Mouse (Mus musculus) frontal cortex, postnatal 25 days (tissue): ENCODE measurements around the gene Gmeb1.
"Not testable (repeated sequence)": the region's sequence is repeated elsewhere in the genome, so short reads cannot be mapped to it uniquely, and the experiment has no call there.

Experiments
- DNase-seq, 2 experiments: peaks; one replicate each; pipeline ENCODE4 v3.0.0; 2022; ENCODE audit warnings: low spot score in 2 of 2

Gene Gmeb1

GRCm38 (mm10) chr4:132222001-132222400 lies 39.4 kb downstream of the Gmeb1 start:
- not testable (repeated sequence) for DNase-seq

GRCm38 (mm10) chr4:132218439-132218838 lies 43.0 kb downstream of the Gmeb1 start:
- DNase-seq: not testable (repeated sequence)

GRCm38 (mm10) chr4:132217781-132218180 lies 43.6 kb downstream of the Gmeb1 start:
- DNase-seq: no peak

- DNase-seq: no peak
These were observed 44.8 kb downstream of the Gmeb1 start for GRCm38 (mm10) chr4:132216602-132217001.

- no peak for DNase-seq
These were observed 46.6 kb downstream of the Gmeb1 start for GRCm38 (mm10) chr4:132214847-132215246.

GRCm38 (mm10) chr4:132211953-132212734 lies 49.3 kb downstream of the Gmeb1 start, which contains the start of gene Ythdf2:
TSS of gene Ythdf2 (minus strand) at chr4:132212303.
- peak; percentile 92 to 95 for DNase-seq

GRCm38 (mm10) chr4:132211091-132211942 lies 50.1 kb downstream of the Gmeb1 start:
- no peak for DNase-seq

GRCm38 (mm10) chr4:132210325-132210724 lies 51.1 kb downstream of the Gmeb1 start:
- DNase-seq: no peak

GRCm38 (mm10) chr4:132209299-132209698 lies 52.1 kb downstream of the Gmeb1 start:
- DNase-seq: no peak

GRCm38 (mm10) chr4:132207280-132207679 lies 54.1 kb downstream of the Gmeb1 start:
- no peak for DNase-seq

GRCm38 (mm10) chr4:132198771-132199170 lies 62.6 kb downstream of the Gmeb1 start:
- DNase-seq: no peak

GRCm38 (mm10) chr4:132198285-132198712 lies 63.1 kb downstream of the Gmeb1 start:
- DNase-seq: no peak

- no peak for DNase-seq
These were observed 66.4 kb downstream of the Gmeb1 start for GRCm38 (mm10) chr4:132194975-132195374.

- no peak for DNase-seq
These were observed 67.0 kb downstream of the Gmeb1 start for GRCm38 (mm10) chr4:132194373-132194772.

GRCm38 (mm10) chr4:132187826-132188401 lies 73.5 kb downstream of the Gmeb1 start:
- DNase-seq: no peak

- DNase-seq: no peak
These were observed 78.2 kb downstream of the Gmeb1 start for GRCm38 (mm10) chr4:132183162-132183561.

GRCm38 (mm10) chr4:132181721-132182658 lies 79.4 kb downstream of the Gmeb1 start:
- no peak for DNase-seq

GRCm38 (mm10) chr4:132180710-132181109 lies 80.7 kb downstream of the Gmeb1 start:
- DNase-seq: no peak

GRCm38 (mm10) chr4:132178630-132179059 lies 82.8 kb downstream of the Gmeb1 start:
- peak in 1 of 2 experiments; percentile 64 for DNase-seq

- DNase-seq: no peak
These were observed 84.9 kb downstream of the Gmeb1 start for GRCm38 (mm10) chr4:132176474-132176873.
